Mouse (Mus musculus) layer of hippocampus, adult 9-10 months (tissue): Measurements from ENCODE around the gene Eral1.
A peak's percentile ranks its signal among the peaks of the same experiment; 100 is the strongest.

Experiments
- DNase-seq: peaks from one replicate; pipeline ENCODE4 v3.0.0; 2022; ENCODE audit warnings: low spot score

Eral1 gene

DNA sequence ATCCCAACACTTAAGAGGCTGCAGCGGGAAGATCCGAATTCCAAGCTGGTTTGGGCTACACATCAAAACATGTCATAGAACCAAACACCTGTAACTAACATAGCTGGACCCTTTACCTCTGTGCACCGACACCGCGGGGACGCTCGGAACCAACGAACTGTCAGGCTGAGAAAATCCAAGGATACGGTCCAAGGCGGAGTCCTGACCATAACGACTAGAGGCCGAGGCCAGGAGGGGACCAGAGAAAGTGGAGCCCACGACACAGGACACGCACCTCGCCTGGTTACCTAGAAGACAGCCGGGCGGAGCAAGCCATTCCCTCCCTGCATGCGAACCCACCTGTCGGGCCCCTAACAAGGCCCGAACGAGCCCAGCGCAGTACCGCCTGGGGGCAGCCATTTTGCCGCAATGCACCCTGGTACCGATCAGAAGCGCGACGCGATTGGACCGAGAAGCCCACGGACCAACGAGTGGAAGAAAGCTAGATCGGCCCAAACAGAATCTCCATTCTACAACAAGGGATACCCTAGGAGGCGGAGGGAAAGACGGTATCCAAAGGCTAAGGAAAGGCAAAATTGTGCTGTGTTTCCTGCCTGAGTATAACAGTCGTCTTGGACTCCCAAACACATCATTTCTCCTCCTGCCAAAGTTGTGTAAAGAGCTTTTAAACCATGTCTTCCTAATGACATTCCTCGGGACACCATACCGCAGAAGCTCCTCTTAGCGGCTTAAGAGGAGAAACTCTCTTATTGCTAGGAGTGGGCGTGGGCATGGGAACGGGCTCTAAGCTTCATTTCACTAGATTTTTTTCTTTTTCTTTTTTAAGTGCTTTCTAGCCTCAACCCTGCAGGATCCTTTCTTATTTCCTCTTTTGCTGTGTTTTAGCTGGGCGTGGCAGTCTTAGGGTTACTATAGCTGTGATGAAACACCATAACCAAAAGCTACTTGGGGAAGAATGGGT is at the start of gene Eral1:
TSS of gene Eral1 (minus strand) at position 423 of the 961 bp plus-strand sequence.
- peak; percentile 68 for DNase-seq

DNA sequence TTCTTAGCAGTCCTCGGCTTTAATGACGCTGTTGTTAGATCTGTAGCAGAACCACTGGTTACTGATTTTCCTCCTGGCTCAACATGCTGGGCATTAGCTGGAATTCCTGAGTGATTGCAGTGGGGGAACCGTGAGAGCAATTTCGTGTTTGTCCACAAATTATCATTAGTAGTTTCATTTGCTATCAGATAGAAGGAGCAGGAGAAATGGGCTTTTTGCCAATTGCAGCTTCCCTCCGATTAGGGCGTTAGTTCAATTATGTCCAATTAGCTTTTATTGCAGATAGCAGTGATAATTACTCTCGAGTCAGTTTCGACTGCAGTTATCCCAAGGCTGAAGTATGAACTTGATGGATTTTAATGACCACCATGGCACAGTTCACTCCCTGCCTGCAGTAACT is 49.3 kb upstream of the Eral1 start:
- DNase-seq: no peak

DNA sequence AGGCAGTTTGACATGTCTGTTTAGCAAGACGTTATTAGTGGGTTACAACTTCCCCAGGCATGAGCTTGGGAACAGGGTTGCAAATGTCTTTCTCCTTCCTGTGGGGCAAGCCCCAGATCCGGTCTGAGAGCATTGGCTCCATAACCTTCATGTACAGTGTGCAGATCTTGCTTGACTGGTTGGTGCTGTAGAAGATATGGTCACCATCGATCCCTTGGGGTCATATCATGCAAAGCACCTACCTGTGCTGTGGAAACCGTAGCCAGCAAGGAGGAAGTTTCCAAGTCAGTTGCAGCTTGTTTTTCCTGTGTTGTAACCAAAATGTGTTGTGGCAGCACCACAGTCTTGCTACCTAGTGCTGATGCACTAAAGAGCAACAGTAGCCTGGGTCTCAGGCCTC is 46.6 kb upstream of the Eral1 start:
- DNase-seq: no peak

DNA sequence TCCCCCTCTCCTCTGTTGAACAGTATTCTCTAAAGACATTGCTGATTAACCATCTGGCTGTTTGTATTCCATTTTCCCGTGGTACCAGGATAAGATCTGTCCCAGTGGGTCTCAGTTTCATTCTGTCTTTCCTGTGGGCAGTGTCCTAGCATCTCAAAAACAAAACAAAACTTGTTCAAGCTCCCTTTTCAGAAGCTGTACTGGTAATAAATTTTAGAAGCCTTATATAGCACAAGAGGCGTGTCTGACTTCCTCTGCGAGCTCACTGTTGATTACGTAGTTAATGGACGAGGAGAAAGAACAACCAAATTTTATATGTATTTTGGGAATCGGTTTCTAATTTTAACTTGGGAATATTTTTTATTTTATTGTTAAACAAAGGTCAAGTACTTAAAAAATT is 45.5 kb upstream of the Eral1 start:
- no peak for DNase-seq

DNA sequence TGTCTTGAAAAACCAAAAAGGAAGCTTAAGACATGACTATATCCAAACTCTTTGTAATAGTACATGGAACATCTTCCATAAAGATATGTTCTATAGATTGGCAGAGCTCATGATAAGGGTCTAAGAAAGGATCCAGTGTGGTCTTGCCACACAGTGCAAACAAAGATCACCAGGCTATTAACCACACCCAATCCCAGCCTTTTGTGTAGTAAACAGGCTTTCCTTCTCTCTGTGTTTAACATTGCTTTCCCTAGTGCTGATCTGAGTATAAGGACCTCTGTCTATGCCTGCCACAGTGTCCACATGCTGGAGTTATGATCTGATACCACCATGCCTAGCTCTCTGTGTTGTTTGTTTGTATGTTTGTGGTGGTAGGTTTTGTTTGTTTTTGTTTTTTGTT is 43.6 kb upstream of the Eral1 start:
- DNase-seq: no peak

DNA sequence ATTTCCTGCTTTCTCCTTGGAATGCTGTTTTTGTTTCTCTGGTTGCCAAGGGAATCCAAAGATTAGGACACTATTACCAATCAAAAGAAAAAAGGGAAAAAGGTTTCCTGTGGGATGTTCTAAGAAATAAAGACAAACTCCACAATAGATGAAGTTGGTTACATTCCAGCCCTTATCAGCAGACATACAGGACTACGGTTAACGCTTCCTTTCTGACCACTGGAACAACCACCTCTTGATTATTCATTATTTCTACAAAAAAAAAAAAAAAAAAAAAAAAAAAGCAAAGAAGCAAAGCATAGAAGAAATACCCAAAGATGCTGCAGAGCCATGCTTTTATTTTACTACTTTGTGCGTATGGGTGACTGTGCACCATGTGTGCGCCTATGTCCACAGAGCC is 42.6 kb upstream of the Eral1 start:
- DNase-seq: no peak

DNA sequence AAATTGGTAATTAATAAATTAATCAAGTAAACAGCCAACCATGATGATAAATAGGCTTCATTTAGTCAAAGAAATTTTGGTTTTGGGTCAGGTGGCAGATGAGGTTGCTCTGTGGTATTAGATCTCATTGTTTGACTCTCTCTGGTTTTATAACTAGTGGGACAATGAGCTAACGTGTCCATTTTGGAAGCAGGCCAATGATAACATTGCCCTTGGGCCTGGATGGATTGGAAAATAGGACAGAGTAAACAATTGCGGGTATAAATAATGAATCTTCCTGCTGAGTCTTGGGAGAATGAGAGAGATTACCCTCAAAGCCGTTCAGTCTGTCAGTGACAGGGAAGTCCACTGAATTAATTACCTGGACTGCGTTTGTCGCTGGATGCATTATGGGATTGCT is 41.0 kb upstream of the Eral1 start:
- DNase-seq: no peak

DNA sequence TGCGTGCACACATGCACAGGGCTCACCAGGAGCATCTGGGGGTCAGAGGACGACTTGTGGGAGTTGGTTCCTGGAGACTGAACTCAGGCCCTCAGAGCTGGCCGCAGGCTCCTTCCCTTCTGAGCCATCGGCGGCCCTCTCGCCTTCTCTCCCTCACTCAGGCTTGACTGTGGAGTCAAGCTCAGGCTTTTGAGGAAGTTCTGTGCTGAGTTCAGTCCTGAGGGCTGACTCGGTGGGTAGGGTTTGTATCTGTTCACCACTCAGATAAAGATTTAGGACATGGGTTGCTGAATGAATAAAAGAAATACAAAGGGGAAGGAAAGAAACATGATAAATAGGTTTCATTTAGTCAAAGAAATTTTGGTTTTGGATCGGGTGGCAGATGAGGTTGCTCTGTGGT is 39.7 kb upstream of the Eral1 start:
- DNase-seq: no peak

DNA sequence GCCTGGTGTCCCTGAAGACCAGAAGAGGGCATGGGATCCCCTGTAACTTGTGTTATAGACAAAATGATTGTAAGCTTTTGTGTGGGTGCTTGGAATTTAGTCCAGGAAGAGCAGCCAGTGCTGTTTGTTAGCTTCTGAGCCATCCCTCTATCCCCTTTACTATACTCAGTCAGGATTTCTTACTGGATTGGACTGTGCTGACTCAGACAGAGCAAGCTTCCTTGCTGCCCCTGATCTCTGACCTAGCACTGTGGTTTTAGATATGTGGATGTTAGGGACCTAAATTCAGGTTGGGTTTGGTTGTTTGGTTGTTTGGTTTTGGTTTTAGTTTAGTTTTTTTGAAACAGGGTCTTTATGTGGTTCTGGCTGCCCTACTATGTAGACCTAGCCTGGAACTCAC is 38.3 kb upstream of the Eral1 start:
- no peak for DNase-seq

DNA sequence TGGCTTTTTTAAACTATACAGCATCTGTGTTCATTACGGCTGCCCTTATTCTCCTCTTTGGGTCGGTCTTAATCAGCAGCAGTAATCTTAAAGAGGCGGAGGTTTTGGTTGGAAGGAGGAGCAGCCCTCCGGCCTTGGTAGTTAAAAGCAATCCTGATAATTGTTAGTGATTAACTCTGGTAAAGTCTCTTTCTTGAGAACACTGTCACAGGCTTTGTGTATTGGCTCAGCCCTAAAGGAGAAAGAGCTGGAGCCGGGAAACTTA is 35.9 kb upstream of the Eral1 start:
- DNase-seq: no peak

DNA sequence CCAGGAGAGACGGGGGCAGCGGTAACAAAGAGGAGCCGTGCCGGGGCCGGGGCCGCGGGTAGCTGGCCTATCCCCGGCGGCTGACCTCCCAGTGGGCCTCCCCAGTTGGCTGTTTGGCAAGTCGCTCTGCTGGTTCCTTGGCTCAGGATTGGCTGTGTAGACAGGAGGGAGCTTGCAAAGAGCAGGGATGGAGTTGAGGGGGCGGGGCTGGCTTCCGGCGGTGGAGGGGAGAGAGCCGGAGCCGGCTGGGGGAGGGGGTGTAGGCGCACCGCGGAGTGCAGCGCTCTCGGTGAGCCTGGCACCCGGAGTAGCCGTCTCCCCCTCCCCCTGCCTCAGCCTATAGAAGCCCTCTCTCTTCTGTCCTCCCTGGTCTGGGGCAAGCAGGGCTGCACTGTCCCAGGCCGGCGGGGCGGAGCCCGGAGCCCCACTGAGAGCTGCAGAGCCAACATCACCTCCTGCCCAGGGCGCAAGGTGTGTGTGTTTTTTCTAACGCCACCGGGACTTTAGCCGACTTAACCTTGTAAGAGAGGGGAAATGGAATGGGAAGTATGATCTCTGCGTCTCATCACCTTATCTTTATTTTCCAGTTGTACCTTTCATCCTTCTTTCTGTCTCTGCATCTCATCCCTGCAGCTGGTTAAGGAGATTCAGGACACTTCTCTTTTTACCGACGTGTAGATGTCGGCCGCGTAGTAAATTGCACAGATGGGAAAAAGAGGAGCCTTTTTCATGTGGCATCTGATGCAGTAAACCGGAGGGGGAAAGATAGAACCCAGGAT is 35.4 kb upstream of the Eral1 start:
- peak; percentile 67 for DNase-seq

DNA sequence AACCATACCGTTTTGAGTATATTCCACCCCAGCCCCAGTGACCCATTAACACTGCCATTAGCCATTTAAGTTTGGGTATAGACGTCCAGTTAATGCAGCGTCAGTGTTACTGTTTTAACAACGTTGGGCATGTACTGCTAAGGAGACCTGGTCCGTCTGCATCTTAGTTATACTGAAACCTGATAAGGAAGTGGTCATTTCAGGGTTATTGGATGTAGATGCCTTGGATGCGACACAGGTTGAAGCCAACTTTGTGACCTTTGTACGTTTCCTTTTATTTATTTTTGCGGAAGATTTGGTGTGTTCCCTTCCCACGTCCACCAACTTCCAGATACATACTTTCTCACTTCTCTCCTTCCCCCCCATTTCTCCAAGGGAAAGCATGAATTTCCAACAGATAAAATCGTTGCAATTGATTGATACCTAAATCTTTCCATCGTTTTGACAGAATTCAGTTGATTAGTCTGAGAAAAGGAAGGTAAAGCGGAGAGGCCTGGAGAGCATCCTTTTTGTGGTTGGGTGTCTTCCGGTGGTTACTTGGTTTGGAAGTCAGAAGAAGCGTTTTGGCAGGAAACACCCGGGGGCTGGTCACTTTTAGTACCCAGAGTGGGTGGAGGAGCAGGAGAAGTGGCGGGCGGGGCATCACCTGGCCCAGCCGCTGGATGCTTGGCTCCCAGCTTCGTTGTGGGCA is 34.6 kb upstream of the Eral1 start:
- DNase-seq: no peak

DNA sequence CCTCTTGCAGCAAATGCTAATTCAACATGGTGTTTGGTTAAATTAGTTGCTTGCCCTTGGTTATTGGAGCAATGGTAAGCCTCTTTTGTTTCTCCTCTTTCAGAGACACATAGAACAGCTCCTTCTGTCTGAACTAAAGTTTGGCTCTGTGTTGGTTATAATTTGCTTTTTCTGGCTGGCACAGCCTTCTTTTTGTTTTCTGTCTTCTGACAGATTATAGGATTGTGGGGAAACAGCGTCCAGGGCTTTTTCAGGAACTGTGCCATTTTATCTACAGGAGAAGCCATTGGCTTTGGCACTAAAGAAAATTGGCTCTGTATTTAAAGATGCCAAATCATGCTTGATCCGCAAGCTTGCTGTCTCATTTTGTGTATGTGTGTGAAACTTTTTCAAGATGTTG is 33.4 kb upstream of the Eral1 start:
- DNase-seq: no peak

DNA sequence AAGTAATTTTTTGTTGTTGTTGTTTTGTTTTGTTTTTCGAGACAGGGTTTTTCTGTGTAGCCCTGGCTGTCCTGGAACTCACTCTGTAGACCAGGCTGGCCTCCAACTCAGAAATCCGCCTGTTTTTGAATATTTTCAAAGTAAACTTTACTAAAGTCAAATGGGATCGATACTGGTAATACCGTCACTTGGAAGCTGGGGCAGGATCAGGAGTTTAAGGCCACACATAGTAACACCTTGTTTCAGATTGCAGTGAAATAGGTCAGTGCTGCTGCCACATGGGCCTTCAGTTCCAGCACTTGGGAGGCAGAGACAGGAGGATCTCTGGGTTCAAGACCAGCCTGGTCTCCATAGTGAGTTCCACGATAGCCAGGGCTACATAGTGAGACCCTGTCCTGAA is 24.3 kb upstream of the Eral1 start:
- no peak for DNase-seq

DNA sequence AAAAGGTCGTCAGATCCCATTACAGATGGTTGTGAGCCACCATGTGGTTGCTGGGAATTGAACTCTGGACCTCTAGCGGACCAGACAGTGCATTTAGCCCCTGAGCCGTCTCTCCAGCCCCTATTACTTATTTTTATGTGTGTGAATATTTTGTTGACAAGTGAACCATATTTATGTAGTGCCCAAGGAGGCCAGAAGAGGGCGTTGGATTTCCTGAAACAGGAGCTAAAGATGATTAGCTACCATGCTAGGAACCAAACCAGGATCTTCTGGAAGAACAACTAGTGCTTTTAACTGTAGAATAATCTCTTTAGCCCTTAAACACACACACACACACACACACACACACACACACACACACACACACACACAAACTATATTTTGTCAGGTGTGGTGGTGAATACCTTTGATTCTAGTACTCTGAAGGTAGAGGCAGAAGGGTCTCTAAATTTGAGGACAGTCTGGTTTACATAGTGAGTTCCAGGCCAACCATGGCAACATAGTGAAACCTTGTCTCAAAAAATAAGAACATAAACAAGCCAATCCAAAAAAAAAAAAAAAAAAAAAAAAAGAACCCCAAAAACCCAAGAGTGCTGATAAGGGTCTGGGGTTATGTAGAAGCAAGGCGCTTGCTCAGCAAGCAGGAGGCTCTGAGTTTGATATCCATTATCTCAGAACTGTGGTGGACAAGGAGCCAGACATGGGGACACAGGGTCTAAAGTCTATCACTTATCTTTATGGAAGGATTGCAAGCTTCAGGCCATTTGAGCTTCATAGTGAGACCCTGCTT is 23.0 kb upstream of the Eral1 start:
- DNase-seq: no peak

DNA sequence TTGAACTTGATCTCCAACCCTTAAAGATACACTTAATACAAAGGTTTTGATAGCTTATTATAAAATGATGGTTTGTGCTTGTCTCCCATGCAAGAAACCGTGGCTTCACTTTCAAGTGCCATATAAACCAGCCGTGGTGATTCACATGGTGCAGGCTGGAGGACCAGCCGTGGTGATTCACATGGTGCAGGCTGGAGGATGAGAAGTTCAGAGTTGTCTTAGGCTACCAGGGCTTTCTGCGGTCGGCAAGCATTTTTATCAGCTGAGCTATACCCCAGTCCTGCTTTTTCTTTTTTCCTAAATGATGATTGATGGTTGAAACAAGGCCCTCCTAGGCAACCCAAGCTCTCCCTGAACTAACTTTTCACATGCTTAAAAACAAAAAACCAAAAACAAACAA is 22.0 kb upstream of the Eral1 start:
- DNase-seq: no peak

DNA sequence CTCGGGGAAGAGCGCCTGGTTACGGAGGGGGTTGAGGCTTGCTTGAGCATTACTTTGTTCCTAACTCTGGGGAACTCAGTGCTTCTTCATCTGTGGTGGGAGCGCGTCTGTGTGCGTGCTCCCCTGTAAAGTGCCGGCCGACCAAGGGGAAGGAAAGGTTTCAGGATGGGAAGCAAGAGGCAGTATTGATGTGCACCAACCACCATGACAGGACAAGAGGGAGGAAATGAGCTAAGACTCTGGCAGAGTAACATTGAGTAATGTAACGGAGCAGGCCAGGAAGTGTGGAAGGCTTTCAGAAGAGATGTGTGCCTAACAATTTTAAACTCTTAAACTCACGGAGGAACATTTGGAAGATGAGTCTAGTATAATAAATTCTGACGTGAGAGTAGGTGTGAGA is 20.6 kb upstream of the Eral1 start:
- no peak for DNase-seq

DNA sequence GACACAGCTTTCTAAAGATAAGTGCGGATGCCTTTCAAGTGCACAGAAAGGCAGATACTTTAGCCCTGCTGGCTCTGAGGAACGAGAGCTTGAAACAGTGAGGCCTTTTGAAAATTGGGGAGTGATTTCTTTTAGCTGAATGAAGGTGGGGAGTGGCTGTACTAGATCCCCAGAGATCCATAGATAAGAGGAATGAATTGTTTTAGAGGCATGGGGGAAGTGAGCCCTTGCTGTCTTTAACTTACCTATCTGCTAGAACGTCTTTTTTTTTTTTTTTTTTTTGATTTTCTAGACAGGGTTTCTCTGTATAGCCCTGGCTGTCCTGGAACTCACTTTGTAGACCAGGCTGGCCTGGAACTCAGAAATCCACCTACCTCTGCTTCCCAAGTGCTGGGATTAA is 16.9 kb upstream of the Eral1 start:
- no peak for DNase-seq

DNA sequence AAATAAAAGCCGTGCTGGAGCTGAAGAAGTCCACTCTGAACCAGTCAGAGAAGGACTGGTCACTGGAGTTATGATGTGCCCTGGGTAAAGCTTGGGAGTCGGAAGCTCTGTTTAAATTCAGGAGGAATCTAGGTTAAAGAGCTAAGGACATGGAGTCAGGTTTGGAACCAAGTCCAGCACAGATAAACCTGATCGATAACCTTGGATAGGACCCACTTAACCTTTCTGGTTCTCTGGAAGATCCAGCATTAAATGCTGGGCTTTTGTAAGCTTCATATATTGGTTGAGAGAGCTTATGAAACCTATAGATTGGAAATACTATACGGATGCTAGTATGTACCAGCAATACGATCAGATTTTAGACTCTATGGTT is 14.9 kb upstream of the Eral1 start:
- DNase-seq: no peak

DNA sequence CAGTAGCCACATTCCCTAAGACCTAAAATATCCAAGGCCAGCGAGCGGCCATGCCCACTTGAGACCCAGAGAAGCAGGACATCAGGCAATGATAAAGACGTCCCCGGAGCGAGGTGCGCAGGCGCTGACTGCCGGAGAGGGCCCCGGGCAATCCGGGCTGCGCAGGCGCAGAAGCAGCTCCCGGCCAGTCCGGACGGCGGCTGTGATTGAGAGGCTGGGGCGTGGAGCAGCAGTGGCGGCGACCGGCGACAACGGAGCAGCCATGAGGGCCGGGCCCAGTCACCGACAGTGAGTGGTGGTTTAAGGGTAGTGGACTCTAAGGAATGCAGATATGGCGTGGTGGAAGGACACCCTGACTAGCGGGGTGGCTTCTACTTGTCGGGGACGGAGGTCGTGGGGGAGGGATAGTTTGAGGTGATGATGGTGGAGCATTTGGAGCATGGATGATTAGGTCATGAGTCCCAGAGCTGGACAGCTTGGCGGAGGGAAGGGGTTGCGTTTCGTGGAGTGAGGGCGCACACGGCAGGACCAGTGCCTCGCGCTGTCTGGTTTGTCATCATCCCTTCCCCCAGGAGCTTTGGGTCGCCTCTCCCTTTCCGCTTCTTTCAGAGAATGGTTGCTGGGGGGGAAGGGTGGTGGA is 14.4 kb upstream of the Eral1 start, which contains the start of gene Fam222b:
TSS of gene Fam222b (plus strand) at position 157 of the 640 bp plus-strand sequence.
- DNase-seq: peak; percentile 75

DNA sequence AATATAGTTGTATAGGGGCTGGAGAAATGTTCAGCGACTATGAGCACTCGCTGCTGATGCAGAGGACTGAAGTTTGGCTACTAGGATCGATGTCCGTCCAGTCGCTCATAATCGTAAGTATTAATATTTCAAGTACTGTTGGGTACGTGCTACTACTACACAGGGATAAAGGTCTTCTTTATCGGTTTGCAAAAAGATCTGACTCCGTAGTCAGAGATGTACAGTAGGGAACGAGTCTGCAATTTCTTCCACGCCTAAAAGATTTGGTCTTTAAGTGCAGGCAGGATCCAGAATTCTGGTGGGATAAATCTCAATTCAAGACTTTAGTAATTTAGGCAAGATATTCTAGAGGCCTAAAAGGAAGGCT is 13.9 kb upstream of the Eral1 start:
- no peak for DNase-seq
